Mouse (Mus musculus): ENCODE results near the gene Thap11.
A peak's percentile ranks its signal among the peaks of the same experiment; 100 is the strongest.

Gene Thap11

DNA sequence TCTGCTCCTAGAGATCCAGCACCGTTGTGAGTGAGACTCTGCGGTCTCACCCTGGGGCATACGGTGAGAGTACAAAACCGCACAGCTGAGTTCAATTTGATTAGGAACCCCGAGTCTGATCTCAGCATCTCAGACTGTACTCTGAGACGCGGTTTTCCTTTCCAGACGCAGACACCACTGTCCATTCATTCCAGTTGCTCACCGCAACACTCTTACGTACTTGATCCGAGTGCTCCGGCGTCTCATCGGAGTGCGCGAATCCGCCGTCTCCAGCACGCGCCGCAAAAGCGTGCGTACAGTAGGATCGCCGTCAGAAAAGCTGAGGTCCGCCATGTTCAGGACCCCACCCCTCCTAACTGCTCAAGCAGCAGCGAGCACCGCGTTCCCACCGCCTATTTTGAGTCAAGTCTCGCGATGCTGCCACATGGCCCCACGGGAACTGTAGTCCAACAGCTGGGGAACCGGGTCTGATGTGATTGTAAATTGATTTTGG is 3.2 kb upstream of the Thap11 start:
- DNase-seq (ENCODE audit: low read depth in 1 of 2, low spot score in 2 of 2) = peak; percentile 40 to 72

DNA sequence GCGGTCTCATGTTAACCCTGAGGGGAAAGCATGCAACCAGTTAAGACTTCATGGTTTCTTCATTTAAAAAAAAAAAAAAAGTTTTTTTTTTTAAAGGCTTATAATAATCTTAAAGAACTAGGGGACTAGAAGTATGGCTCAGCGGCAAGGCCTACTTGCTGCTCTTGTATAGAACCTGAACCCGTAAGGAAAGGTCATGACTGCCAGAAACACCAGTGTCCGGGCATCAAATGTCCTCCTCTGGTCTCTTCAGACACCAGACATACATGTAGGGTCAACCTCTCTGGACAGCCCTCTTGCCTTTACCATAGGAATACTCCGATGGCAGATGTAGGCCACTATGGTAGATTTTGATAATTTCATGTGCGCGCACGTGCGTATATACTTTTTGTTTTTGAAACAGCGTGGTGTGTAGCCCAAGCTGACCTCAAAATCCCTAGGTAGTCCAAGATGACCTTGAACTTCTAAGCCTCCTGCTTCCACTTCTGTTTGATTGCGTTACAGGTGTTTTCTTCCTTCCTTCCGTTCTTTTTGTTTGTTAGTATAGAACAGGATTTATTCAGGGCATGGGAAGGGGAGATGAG is 2.7 kb upstream of the Thap11 start:
- no peak for DNase-seq (ENCODE audit: low read depth in 1 of 2, low spot score in 2 of 2)

DNA sequence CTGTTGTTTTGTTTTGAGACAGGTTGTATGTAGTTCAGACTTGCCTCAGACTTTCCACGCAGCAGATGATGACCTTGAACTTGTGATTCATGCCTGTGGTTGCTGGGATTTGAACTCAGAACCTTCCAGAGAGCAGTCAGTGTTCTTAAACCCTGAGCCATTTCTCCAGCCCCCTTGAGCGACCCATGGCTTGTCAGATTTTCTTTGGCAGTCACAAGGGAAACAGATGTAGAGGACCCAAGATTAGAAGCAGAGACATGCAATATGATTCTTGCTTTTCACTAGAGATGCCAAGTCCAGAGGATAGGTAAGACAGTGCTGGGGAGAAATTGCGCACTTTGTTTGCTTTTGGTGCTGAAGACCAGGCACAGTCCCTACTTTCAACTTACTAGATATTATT is 1.8 kb upstream of the Thap11 start, which contains the start of gene Cenpt:
Gene Cenpt (minus strand): TSS at position 101 of the 400 bp plus-strand sequence.
- DNase-seq (ENCODE audit: low read depth in 1 of 2, low spot score in 2 of 2) = no peak

DNA sequence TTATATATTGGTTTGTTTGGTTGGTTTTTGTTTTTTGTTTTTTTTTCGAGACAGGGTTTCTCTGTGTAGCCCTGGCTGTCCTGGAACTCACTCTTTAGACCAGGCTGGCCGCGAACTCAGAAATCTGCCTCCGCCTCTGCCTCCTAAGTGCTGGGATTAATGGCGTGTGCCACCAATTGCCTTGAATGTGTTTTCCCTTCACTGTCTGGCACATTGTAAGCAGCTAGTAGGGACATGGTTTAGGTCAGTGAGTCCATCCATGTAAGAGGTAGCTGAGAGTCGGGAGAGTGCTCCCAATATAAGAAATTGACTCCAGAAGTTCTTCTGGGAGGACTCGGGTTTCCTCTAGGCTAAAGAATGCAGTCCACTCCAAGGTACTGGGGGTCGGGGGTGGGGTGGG is 629 bp upstream of the Thap11 start:
- DNase-seq (ENCODE audit: low read depth in 1 of 2, low spot score in 2 of 2) = no peak

DNA sequence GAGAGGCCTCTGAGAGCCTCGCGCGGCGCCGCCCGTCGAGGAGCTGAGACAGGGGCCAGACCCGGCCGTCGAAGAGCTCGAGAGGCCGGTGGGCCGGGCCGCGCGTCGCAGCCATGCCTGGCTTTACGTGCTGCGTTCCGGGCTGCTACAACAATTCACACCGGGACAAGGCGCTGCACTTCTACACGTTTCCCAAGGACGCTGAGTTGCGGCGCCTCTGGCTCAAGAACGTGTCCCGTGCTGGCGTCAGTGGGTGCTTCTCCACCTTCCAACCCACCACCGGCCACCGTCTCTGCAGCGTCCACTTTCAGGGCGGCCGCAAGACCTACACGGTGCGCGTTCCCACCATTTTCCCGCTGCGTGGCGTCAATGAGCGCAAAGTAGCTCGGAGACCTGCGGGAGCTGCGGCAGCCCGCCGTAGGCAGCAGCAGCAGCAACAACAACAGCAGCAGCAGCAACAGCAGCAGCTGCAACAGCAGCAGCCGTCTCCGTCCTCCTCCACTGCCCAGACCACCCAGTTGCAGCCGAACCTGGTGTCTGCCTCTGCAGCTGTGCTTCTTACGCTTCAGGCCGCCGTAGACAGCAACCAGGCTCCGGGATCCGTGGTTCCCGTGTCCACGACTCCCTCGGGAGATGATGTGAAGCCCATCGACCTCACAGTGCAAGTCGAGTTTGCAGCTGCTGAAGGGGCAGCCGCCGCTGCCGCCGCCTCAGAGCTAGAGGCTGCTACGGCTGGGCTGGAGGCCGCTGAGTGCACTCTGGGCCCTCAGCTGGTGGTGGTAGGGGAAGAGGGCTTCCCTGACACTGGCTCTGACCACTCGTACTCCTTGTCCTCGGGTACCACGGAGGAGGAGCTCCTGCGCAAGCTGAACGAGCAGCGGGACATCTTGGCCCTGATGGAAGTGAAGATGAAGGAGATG is 576 bp downstream of the Thap11 start:
- DNase-seq (ENCODE audit: low read depth in 1 of 2, low spot score in 2 of 2) = no peak

- DNase-seq (ENCODE audit: low read depth in 1 of 2, low spot score in 2 of 2) = no peak
Observed at GRCm38 (mm10) chr8:105856168-105856835, 1.4 kb downstream of the Thap11 start.

DNA sequence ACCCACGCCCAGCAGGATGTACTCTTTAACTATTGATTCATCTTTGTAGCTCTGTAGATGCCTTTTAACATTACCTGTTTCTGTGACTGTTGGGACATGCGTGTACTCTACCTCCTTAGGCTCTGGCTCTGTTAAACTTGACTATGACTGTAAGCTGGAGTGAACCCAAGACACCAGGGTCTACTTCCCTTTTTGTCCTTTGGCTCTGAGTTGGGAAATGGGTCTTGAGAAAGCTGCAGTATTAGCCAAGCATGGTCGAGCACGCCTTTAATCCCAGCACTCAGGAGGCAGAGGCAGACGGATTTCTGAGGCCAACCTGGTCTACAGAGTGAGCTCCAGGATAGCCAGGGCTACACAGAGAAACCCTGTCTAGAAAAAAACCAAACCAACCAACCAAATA is 3.6 kb downstream of the Thap11 start:
- DNase-seq (ENCODE audit: low read depth in 1 of 2, low spot score in 2 of 2) = peak; percentile 51 to 70

DNA sequence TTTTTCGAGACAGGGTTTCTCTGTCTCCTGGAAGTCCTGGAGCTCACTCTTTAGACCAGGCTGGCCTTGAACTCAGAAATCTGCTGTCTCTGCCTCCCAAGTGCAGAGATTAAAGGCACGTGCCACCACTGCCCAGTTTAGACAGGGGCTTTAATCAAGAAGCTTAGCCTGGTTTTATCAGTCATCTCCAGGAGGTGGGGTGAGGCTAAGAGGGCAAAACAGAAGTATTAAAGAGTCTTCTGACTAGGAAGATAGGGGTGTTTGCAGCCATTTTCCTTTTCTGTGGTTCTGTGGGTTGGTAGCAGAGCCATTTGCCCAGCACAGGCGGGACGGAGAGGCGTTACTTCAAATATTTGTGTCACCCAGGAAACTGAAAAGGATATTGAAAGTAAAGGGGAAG is 4.4 kb downstream of the Thap11 start:
- DNase-seq (ENCODE audit: low read depth in 1 of 2, low spot score in 2 of 2) = no peak

DNA sequence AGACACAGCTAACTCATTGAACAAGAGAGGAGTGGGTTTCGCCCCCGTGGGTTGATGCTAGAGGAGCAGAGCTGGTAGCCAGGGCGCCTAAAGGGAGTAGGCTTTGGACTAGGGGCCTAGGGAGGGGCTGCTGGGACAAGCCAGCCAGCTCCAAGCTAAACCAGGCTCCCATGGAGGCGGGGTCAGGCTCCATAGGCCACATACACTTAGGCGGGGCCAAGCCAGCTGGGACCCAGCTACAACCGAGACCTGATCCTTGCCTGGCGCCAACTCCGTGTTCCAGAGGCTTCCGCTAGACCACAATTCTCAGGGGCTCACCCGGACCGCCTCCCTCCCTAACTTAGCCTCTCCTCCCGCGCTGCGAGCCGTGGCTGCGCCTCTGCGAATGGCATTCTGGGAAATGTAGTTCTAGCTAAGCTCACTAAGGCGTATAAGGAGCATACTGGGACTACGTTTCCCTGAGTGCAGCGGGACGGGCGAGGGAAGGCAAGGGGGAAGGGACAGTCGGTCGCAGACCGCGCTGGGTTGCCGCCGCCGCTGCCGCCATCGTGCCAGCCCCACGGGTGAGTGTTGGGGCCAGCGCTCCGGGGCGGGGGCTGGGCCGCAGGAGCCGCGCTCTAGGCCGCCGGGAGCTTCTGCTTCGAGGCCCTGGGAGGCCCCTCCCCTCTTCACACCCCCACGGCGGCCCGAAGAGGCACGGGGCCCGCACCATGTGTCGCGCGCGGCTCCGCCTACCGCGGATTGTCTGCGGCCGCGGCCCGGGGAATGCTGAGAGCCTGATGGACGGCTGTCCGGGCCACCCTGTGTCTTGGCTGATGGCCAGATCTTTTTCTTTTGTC is 5.4 kb downstream of the Thap11 start, which contains the start of gene Nutf2:
Gene Nutf2 (plus strand): TSS at position 438 of the 839 bp plus-strand sequence.
- DNase-seq (ENCODE audit: low read depth in 1 of 2, low spot score in 2 of 2) = peak; percentile 83 to 91

- DNase-seq (ENCODE audit: low read depth in 1 of 2, low spot score in 2 of 2) = no peak
Observed at GRCm38 (mm10) chr8:105861951-105862350, 7.0 kb downstream of the Thap11 start.

DNA sequence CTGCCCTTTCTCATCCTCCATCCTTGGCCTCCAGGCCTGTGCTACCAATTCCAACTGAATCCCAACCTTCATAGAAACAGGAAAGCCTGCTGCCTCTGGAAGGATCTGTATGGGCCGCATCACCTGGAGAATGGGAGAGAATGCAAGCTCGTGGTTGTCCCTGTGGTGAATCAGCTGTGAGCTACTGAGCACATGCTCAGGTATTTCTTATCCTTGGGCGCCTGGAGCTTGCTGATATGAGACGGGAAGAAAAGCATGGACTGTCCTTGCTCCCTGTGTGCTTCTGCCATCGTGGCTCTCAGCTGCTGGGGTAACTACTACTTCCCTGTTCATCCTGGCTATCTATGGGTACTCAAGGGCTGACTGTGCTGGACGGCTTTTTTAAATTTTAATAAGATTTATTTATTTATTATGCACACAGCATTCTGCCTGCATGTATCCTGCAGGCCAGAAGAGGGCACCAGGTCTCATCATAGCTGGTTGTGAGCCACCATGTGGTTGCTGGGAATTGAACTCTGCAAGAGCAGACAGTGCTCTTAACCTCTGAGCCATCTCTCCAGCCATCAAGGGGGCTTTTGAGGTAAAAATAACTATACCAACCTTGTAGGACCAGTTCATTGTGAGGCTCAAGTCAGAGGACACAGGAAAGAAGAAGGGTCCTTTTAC is 11.6 kb downstream of the Thap11 start:
- DNase-seq (ENCODE audit: low read depth in 1 of 2, low spot score in 2 of 2) = no peak

GRCm38 (mm10) chr8:105874301-105874700 is 19.4 kb downstream of the Thap11 start:
- DNase-seq (ENCODE audit: low read depth in 1 of 2, low spot score in 2 of 2) = no peak

DNA sequence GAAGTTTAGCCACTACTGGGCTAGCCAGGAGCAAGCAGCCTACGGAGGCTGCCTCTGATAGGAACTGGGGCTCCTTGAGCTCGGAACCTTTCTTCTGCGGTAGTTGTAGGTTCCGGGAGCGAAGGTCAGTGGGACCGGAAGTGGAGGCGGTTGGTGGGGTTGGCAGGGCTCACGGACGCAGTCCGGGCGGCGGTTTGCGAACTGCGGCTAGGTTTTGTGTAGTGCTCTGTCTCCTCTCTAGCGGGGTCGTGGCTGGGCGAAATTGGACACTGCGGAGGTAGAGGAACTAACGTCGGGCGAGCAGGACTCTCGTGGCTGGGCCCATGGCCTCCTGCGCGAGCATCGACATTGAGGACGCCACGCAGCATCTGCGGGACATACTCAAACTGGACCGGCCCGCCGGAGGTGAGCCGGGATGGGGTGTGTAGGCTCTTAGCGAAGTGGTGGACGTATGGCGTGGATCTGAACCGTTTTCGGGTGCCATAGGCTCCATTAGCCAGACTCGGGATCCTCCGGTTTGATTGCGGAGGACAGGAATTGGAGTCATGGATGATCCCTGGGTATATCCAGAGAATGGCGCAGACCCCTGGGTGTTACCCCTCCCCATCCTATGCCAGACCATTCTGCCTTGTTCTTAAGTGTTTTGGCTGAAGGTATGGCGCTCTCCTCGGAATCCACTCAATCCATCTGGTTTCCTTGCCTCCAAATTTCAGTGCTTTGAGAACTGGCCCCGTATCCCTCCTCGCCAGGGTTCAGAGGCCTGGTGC is 26.0 kb downstream of the Thap11 start, which contains the start of gene Edc4:
Gene Edc4 (plus strand): TSS at position 128 of the 767 bp plus-strand sequence.
- DNase-seq (ENCODE audit: low read depth in 1 of 2, low spot score in 2 of 2) = peak; percentile 59 to 82

DNA sequence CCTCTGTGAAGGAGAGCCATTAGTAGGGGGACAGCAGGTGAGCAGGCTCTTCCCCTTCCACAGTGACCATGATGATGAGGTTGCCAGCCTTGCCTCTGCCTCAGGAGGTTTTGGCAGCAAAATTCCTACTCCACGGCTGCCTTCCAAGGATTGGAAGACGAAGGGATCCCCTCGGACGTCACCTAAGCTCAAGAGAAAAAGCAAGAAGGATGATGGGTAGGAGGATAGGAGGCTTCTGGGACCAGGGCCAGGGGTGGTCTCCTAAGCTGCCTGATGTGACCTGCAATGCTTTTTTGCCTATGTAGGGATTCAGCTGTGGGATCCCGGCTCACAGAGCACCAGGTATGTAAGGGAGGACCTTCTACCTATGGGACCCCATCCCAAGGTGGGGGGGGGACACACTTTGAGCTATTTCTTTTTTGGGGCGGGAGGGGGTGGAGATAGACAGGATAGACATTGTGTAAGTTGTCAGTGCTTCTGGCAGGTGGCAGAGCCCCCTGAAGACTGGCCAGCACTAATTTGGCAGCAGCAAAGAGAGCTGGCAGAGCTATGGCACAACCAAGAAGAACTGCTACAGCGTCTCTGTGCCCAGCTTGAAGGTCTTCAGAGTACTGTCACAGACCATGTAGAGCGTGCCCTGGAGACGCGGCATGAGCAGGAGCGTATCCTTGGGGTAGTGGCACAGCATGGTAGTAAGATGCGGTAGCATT is 35.0 kb downstream of the Thap11 start:
- no peak for DNase-seq (ENCODE audit: low read depth in 1 of 2, low spot score in 2 of 2)

DNA sequence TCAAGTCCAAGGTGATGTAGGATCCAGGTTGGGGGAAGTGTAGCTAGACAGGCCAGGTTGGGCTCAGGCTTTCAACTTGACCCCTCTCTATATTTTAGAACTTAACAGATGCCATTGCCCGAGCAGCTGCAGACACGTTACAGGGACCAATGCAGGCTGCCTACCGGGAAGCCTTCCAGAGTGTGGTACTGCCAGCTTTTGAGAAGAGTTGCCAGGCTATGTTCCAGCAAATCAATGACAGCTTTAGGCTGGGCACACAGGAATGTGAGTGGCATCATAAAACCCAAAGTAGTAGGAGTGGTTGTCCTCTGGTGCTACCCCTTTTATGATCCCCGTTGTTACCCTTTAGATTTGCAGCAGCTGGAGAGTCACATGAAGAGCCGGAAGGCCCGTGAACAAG is 35.9 kb downstream of the Thap11 start:
- no peak for DNase-seq (ENCODE audit: low read depth in 1 of 2, low spot score in 2 of 2)

GRCm38 (mm10) chr8:105892432-105892831 is 37.5 kb downstream of the Thap11 start:
- no peak for DNase-seq (ENCODE audit: low read depth in 1 of 2, low spot score in 2 of 2)

GRCm38 (mm10) chr8:105893339-105893738 is 38.4 kb downstream of the Thap11 start, which contains the start of gene Nrn1l:
Gene Nrn1l (plus strand): TSS chr8:105893567.
- no peak for DNase-seq (ENCODE audit: low read depth in 1 of 2, low spot score in 2 of 2)

- no peak for DNase-seq (ENCODE audit: low read depth in 1 of 2, low spot score in 2 of 2)
Observed at GRCm38 (mm10) chr8:105897801-105898480, 43.0 kb downstream of the Thap11 start.
